ENCODE assay signal across 24 mouse cellular contexts in the genomic region with DNA sequence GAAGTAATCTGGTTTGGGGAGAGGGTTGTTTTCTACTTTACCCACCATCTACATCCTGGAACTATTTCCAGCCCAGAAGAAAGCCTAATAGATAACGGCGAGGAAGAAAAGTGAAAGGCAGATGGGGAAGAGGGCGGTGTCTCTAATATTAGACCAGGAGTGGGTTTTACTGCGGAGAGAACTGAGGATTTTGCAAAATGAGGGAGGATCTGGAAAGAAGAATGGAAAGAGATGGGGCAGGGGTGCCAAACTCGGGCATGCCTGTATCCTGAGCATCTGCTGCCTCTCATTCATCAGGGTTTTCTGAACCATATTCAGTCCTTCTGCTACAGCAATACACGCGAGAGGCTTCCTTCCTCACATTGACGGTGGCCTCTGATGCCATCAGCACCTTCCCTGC.
DNase-seq lines count a peak whose midpoint lies in the region.
"Had no signal": no experiment of that assay in that cellular context is flagged by ENCODE, and none has a peak within 500 bp of the region (broad histone marks: within the 10 kb centered on the region; RNA-seq: fewer than 3 reads in every experiment).

No protein-coding gene starts in this region.

- H3K27ac ChIP-seq in heart, embryonic 10.5 days = no peak overlapping the region
- H3K27ac ChIP-seq: hindbrain, embryonic 14.5 days; left cerebral cortex, adult 2 months; liver, embryonic 13.5 days; macrophage; midbrain, embryonic 13.5 days; neural tube, embryonic 13.5 days had no signal

- peaks cover 15% of the 10 kb centered on the region; the same call in 1 of the 2 replicates for H3K4me1 ChIP-seq in heart, embryonic 10.5 days
- H3K4me1 ChIP-seq: liver, embryonic 13.5 days; midbrain, embryonic 13.5 days; neural tube, embryonic 13.5 days had no signal

- no peaks in the 10 kb centered on the region for H3K9me3 ChIP-seq in heart, embryonic 10.5 days
- H3K9me3 ChIP-seq: heart, embryonic 12.5 days; liver, embryonic 13.5 days; midbrain, embryonic 13.5 days; neural tube, embryonic 13.5 days had no signal

- WGBS in heart, embryonic 10.5 days = 56% methylated on average over 8 of the region's 8 CpGs

- no peaks in the 10 kb centered on the region for H3K27me3 ChIP-seq in heart, embryonic 10.5 days (ENCODE audit: insufficient read depth, poor library complexity, severe bottlenecking)
- H3K27me3 ChIP-seq: heart, embryonic 12.5 days; liver, embryonic 13.5 days; midbrain, embryonic 13.5 days; neural tube, embryonic 13.5 days had no signal

- H3K36me3 ChIP-seq in heart, embryonic 10.5 days = no peaks in the 10 kb centered on the region
- H3K36me3 ChIP-seq: heart, embryonic 12.5 days; liver, embryonic 13.5 days; midbrain, embryonic 13.5 days; neural tube, embryonic 13.5 days had no signal

- no peak overlapping the region for H3K4me3 ChIP-seq in heart, embryonic 10.5 days
- H3K4me3 ChIP-seq: heart, embryonic 12.5 days; left cerebral cortex, adult 2 months; liver, embryonic 13.5 days; midbrain, embryonic 13.5 days; neural tube, embryonic 13.5 days had no signal

- intact Hi-C loops in heart, postnatal 25 days (cut with DNase I) = no loop called here

- DNase-seq in heart, embryonic 10.5 days (ENCODE audit: low spot score) = peak; percentile 36
- no peak for DNase-seq in heart, postnatal 25 days (ENCODE audit: low spot score)
- DNase-seq in right cerebral cortex, postnatal 36 days (ENCODE audit: low spot score in 2 of 2) = peak; percentile 15 to 16
- DNase-seq in right cerebral cortex, postnatal 25 days = no peak
- peak; percentile 65 for DNase-seq in layer of hippocampus, adult 9-11 months
- DNase-seq in telencephalon, adult 2 months (ENCODE audit: low read depth, low spot score) = peak; percentile 65
- no peak for DNase-seq in kidney, postnatal 36 days
- no peak for DNase-seq in cerebellum, postnatal 10 days
- DNase-seq: adrenal gland, adult 8-10 months; B cell, adult 2 months; cerebellum, adult 8-10 months; cerebellum, postnatal 36 days; forebrain, postnatal 0 days; gastrocnemius, postnatal 14 days; kidney, postnatal 25 days; liver, embryonic 13.5 days; lung, adult 18-20 months; thymus, postnatal 4 days had no signal

Comparison
In these comparisons a context has a peak if more than half of its experiments do, and no peak if none do; other contexts are left out.
1. DNase-seq: peak in heart, embryonic 10.5 days (single experiment), right cerebral cortex, postnatal 36 days (2 of 2), layer of hippocampus, adult 9-11 months (single experiment) and telencephalon, adult 2 months (single experiment); none in heart, postnatal 25 days (single experiment), right cerebral cortex, postnatal 25 days (single experiment), kidney, postnatal 36 days (0 of 2) and cerebellum, postnatal 10 days (0 of 2).